In the genomic region with DNA sequence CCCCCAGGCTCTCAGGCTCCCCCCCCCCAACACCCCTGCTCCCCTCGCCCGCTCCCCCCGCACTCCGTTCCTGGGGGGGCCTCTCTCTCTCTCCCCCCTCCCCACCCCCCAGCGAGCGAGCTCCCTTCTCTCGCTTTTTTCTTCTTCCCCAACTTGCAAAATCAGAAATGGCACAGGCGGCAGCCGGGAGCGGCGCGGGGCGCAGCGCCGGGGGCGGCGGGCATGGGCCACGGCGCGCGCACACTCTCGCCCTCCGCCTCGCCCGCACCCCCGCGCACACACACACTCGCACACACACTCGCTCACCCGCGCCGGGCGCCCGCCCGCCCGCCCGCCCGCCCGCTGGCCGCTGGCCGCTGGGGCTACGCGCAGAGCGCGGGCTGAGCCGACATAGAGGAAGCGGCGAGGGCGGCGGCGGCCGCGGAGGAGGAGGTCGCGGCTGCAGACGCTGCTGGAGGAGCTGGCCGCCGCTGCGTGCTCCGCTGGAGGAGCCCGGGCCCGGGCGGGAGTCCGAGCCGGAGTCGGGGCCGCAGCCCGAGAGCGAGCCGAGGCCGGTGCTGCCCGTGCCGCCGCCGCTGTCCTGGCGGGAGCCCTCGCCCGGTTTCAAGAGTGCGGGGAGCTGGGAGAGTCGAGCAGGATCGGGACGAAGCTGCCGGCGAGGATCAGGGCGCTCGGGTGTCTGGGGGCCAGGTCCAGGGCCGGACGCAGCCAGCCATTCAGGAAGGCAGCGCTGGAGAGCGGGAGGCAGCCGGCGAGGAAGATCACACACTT, we compare ENCODE assay signal across 9 mouse cellular contexts. TPM values are rescaled to one million over a fixed set of nuclear protein-coding genes. Genes with fewer than 3 reads are reported as not detected.
A peak's percentile ranks its signal among the peaks of the same experiment; 100 is the strongest.
DNase-seq lines count a peak whose midpoint lies in the region; ATAC-seq and TF ChIP-seq lines count a peak whose summit lies in the region.
"Had no signal": no experiment of that assay in that cellular context is flagged by ENCODE, and none has a peak within 500 bp of the region (broad histone marks: within the 10 kb centered on the region; RNA-seq: fewer than 3 reads in every experiment).

No protein-coding gene starts in this region.

- TF ChIP-seq CTCF in kidney, adult 2 months (conservative IDR thresholded peaks at IDR 0.05; ENCODE audit: insufficient read depth, insufficient read length, low read depth, low read length): no peak
- TF ChIP-seq CTCF in lung, postnatal 0 days (IDR thresholded peaks at IDR 0.05): no peak

- H3K4me1 ChIP-seq in kidney, adult 2 months (ENCODE audit: control insufficient read depth, insufficient read depth, low read length): no peaks in the 10 kb centered on the region
- no peaks in the 10 kb centered on the region for H3K4me1 ChIP-seq in lung, postnatal 0 days (ENCODE audit: insufficient read depth, low read depth, low read length)
- H3K4me1 ChIP-seq in stomach, embryonic 16.5 days (ENCODE audit: control insufficient read depth, insufficient read depth, low read length): peaks cover 10% of the 10 kb centered on the region

- H3K9me3 ChIP-seq in lung, postnatal 0 days (ENCODE audit: low read length): no peaks in the 10 kb centered on the region
- H3K9me3 ChIP-seq in stomach, embryonic 16.5 days (replicated peaks; ENCODE audit: control insufficient read depth, low read length): no peaks in the 10 kb centered on the region

- under 1% methylated on average over 89 of the region's 92 CpGs for WGBS in kidney, adult 2 months
- under 1% methylated on average over 66 of the region's 92 CpGs for WGBS in lung, postnatal 0 days
- under 1% methylated on average over 50 of the region's 92 CpGs for WGBS in stomach, embryonic 16.5 days

- H3K36me3 ChIP-seq in kidney, adult 2 months (ENCODE audit: control insufficient read depth, insufficient read depth, low read length): no peaks in the 10 kb centered on the region
- no peaks in the 10 kb centered on the region for H3K36me3 ChIP-seq in lung, postnatal 0 days (ENCODE audit: insufficient read depth, low read length)
- H3K36me3 ChIP-seq in stomach, embryonic 16.5 days (ENCODE audit: control insufficient read depth, insufficient read depth, low read length): no peaks in the 10 kb centered on the region

- H3K27ac ChIP-seq in kidney, adult 2 months (ENCODE audit: insufficient read depth, low read depth, low read length): no peak overlapping the region
- H3K27ac ChIP-seq in lung, postnatal 0 days (ENCODE audit: low read length): peak overlapping the region; percentile 80
- H3K27ac ChIP-seq in stomach, embryonic 16.5 days (ENCODE audit: low read length): peak overlapping the region; percentile 98

- peak overlapping the region; percentile 36 for H3K9ac ChIP-seq in lung, postnatal 0 days (replicated peaks; ENCODE audit: low read depth)
- H3K9ac ChIP-seq in stomach, embryonic 16.5 days (ENCODE audit: low read length): peak overlapping the region; percentile 96

- TF ChIP-seq POLR2A in kidney, adult 2 months (IDR thresholded peaks at IDR 0.05; ENCODE audit: low read depth, low read length): no peak

- peak; percentile 34 to 55 for DNase-seq in urinary bladder, adult 18-20 months (ENCODE audit: low spot score in 2 of 2)
- DNase-seq in urinary bladder, postnatal 10 days (ENCODE audit: low spot score): no peak
- DNase-seq in cerebellum, adult 8-10 months: peak; percentile 67
- DNase-seq in gastrocnemius, postnatal 25 days: peak; percentile 29
- DNase-seq in kidney, adult 2 months: peak; percentile 45
- peak; percentile 62 for DNase-seq in lung, postnatal 0 days (ENCODE audit: low spot score)

- peak overlapping the region; percentile 85 for H3K4me2 ChIP-seq in lung, postnatal 0 days (replicated peaks; ENCODE audit: low read depth, low read length)
- peak overlapping the region; percentile 57 for H3K4me2 ChIP-seq in stomach, embryonic 16.5 days (ENCODE audit: low read depth, low read length)

- peaks cover 3% of the 10 kb centered on the region; the same call in 1 of the 2 replicates for H3K27me3 ChIP-seq in kidney, adult 2 months (replicated peaks; ENCODE audit: control insufficient read depth, insufficient read depth, low read length)
- peaks cover 31% of the 10 kb centered on the region for H3K27me3 ChIP-seq in lung, postnatal 0 days (replicated peaks; ENCODE audit: insufficient read depth, low read length)
- H3K27me3 ChIP-seq in stomach, embryonic 16.5 days (ENCODE audit: control insufficient read depth, insufficient read depth, low read length): peaks cover 16% of the 10 kb centered on the region

- H3K4me3 ChIP-seq in kidney, adult 2 months (ENCODE audit: insufficient read depth, low read depth, low read length): peak overlapping the region; percentile 58
- peak overlapping the region; percentile 66 for H3K4me3 ChIP-seq in lung, postnatal 0 days (ENCODE audit: low read depth, low read length)
- peak overlapping the region; percentile 75 for H3K4me3 ChIP-seq in stomach, embryonic 16.5 days (replicated peaks; ENCODE audit: low read length)

- peak; percentile 63 for ATAC-seq in lung, postnatal 0 days
- ATAC-seq in stomach, embryonic 16.5 days (ENCODE audit: insufficient read depth, low FRiP score): peak; percentile 8; the same call in 1 of the 2 replicates
- ATAC-seq in activated CD4-positive, CD25-positive, alpha-beta regulatory T cell, adult 4 months: no peak

- no peak for TF ChIP-seq EP300 in lung, postnatal 0 days (IDR thresholded peaks at IDR 0.05)

RNA-seq across cellular contexts. Expression of a gene that starts 0.5 kb away (rescaled TPM):
- total RNA-seq in gastrocnemius, postnatal 25 days (2021): under 1 TPM; 0.80 to 0.95 TPM
- 5.6 and 7.5 TPM in 2 replicates for polyA plus RNA-seq in kidney, adult 2 months (2012; rRNA removed)
- polyA plus RNA-seq in lung, postnatal 0 days (2015; fragmentation: Nextera tagmentation; extraction: Ambion mirVana): 3.6 and 4.0 TPM in 2 replicates
- polyA plus RNA-seq in stomach, embryonic 16.5 days (2015; fragmentation: Nextera tagmentation; extraction: Ambion mirVana): 9.1 and 12.6 TPM in 2 replicates
- polyA plus RNA-seq in activated CD4-positive, CD25-positive, alpha-beta regulatory T cell, adult 4 months (2017; shearing (Covaris generic)): not detected
- total RNA-seq: hematopoietic stem cell, adult 5-6 weeks had no signal
